Mouse (Mus musculus): ENCODE measurements at regions not wholly inside any gene's neighbourhood (a gene's known extent, or its start where the extent isn't known, plus 50 kb on each side); places are given as distances from the start of the nearest gene placed in this dataset.

- TF ChIP-seq CTCF (IDR thresholded peaks at IDR 0.05; ENCODE audit: borderline replicate concordance, insufficient read depth, low read length), result no peak
- TF ChIP-seq POLR2A (IDR thresholded peaks at IDR 0.05; ENCODE audit: low read depth, low read length), result no peak
Measured at GRCm38 (mm10) chr3:58168522-58169185, 245.9 kb upstream of the Tsc22d2 start.
